Mouse (Mus musculus) lung, postnatal 10 days (tissue): ENCODE results near the gene Olfr764-ps1.
A peak's percentile ranks its signal among the peaks of the same experiment; 100 is the strongest.
"Not testable (repeated sequence)": the region's sequence is repeated elsewhere in the genome, so short reads cannot be mapped to it uniquely, and the experiment has no call there.

Source experiments
- DNase-seq: peaks from one replicate; pipeline ENCODE4 v3.0.0; 2021

The Olfr764-ps1 gene

DNA sequence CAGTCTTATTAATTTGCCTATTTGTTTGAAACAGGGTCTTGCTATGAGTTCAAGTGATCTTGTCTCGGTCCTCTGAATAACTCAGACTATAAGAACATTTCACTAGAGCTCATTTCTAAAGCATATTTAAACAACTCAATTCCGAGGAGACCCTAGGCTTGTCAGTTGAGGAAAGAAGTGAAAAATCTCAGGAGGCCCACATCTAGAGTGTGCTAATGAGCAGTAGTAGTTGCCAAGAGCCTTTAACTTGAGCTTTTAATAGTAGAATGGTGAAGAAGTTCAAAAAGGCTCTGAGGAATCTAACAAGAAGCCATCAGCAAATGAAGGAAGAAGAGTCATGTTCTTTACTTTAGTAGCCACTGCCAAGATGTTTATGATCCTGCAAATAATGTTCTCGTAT lies at the start of gene Olfr764-ps1:
TSS of gene Olfr764-ps1 (minus strand) at position 101 of the 400 bp plus-strand sequence.
- DNase-seq, result no peak

DNA sequence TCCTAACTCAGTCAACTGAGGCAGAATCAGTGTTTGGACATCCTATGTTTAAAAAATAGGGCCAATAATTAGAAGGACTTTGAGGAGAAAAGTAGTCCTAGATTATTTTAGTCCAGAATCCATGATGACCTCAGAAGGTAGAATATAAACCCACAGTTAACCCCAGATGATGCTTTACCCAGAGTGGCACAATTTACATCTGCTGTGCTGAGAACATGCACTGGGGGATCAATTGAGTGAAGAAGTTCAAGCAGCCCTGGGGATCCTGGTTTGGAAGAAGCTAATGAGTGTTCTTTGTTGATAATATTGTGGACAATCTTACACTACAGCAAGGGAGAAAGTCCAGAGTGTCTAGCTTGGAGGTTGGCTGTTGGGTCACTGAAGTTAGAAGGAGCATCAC lies 43.1 kb upstream of the Olfr764-ps1 start, which contains the start of gene Olfr767:
TSS of gene Olfr767 (minus strand) at position 101 of the 400 bp plus-strand sequence.
- not testable (repeated sequence) for DNase-seq

DNA sequence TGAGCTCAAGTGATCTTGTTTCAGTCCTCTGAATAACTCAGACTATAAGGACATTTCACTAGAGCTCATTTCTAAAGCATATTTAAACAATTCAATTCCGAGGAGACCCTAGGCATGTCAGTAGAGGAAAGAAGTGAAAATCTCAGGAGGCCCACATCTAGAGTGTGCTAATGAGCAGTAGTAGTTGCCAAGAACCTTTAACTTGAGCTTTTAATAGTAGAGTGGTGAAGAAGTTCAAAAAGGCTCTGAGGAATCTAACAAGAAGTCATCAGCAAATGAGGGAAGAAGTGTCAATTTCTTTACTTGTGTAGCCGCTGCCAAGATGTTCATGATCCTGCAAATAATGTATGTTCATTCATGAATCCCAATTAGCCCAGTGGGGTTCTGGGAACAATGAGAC lies 29.2 kb upstream of the Olfr764-ps1 start, which contains the start of gene Olfr766-ps1:
TSS of gene Olfr766-ps1 (minus strand) at position 101 of the 400 bp plus-strand sequence.
- DNase-seq, result no peak

DNA sequence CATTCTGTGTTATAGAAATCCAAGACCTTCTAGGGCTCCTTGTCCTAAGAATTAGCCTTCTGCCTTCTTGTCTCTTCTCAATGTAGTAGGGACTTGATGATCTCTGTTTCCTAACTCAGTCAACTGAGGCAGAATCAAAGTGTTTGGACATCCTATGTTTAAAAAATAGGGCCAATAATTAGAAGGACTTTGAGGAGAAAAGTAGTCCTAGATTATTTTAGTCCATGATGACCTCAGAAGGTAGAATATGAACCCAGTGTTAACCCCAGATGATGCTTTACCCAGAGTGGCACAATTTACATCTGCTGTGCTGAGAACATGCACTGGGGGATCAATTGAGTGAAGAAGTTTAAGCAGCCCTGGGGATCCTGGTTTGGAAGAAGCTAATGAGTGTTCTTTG lies 10.2 kb upstream of the Olfr764-ps1 start, which contains the start of gene Olfr765:
TSS of gene Olfr765 (minus strand) at position 101 of the 400 bp plus-strand sequence.
- not testable (repeated sequence) for DNase-seq

DNA sequence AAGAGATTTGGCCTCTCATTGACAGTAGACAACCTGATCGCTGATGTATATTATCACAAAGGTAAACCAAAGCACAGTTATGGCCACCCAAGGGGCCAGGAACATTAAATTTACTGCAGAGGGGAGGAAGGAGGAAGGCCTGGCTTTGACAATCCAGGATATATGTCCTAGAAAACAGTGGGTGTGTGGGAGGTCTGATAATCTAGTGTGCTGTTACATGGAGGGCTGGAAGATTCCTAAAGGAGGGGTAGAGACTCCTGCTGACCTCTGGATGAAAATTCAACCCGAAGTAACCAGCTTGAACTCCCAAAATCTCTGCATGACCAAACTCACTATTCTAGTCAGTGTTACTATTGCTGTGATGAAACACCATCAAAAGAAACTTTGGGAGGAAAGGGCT lies 11.4 kb downstream of the Olfr764-ps1 start:
- DNase-seq, result no peak

DNA sequence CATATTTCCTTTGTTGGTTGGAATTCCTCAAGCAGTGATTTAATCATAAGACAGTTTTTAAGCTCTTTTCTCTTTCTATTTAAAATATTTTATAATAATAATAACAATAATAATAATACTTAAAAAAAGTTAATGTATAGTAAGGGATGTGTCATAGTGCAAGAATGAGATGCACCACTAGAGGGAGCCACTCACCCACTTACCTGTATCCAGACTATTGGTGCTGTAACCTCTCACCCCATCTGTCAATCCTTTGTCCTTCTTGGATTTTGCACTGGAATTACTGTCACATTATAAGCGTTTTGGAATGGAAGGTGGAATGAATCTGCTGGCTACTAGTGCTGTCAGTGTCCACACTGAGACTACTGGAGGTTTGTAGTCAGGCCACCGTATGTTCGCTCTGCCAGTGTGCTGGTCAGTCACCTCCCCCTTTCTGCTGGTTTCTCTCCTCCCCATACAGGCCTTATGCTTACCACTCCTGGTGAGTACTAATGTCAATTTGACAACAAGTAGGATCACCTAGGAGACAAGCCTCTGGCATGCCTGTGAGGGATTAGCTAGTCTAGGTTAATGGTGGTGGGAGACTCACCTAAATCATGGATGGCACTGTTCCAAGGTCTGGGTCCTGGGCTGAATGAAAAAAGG lies 13.6 kb downstream of the Olfr764-ps1 start:
- peak; percentile 4 for DNase-seq

DNA sequence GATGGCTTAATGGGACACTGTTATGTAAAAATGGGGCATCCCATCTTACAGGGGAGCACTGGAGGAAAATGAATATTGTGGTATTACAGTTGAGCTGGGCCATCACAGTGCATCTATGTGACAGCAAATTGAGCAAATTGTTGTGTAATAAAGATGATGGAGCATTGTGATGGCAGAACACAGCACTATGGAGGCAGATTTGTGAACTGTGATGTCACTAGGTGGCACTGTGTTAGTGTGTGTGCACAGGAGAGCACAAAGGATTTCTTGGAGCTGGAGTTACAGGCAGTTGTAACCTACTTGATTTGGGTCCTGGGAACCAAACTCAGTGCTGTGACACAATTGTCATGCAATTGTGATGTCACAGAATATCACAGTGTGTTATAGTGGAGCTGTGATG lies 16.4 kb downstream of the Olfr764-ps1 start:
- no peak for DNase-seq

DNA sequence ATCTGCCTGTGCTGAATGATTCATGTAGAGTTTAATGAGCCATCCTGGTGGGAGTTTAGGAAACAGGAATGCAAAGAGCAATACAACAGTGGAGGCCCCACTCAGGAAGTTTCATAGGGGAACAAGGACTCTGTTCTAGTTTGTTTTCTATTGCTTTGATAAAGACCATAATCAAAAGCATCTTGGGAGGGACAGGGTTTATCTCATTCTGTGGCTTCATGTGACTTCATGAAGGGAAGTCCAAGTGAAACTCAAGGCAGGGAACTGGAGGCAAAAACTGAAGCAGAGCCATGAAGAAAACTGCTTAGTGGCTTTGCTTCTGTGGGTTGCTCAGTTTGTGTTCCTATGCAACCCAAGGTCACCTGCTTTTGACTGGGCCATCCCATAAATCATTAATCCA lies 25.2 kb downstream of the Olfr764-ps1 start:
- no peak for DNase-seq

DNA sequence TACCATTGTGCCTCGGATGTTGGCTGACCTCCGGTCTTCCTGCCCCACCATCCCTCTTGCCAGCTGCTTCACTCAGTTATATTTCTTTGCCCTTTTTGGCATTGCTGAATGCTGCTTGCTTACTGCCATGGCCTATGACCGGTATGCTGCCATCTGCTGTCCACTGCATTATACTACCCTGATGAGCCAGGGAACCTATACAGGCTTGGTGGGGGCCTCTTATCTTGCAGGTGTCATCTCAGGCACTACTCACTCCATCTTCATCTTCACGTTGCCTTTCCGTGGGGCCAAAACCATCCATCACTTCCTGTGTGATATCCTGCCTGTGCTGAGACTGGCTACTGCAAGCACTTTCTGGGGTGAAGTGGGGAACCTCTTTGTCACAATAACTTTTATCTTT lies 28.2 kb downstream of the Olfr764-ps1 start:
- DNase-seq, result not testable (repeated sequence)

DNA sequence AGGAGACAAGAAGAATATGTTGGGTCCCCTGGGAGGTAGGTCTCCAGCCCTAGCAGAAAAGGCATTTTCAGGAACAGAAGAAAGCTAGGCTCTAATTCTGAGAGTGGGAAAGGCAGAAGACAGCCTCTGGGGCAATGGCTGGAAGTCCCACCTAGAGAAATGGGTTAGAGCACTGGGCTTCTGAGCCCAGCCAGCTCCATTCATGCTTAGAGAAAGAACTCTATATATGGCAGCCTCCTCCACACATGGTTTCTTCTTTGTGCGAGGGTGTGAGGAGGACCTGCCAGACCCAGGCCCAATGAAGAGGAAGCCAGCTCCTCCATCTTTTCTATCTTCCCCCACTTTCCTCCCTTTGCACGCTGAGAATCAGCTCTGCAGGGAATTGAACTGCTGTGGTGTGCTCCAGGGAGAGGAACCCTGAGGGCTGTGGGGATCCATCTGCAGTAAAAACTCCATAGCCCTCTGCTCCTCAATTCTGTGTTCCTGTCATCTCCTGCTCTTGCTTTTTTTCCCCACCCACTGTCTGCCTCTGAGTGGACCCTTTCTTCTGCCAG lies 29.3 kb downstream of the Olfr764-ps1 start, which contains the start of gene Olfr763:
TSS of gene Olfr763 (plus strand) at position 504 of the 554 bp plus-strand sequence.
- DNase-seq, result no peak

DNA sequence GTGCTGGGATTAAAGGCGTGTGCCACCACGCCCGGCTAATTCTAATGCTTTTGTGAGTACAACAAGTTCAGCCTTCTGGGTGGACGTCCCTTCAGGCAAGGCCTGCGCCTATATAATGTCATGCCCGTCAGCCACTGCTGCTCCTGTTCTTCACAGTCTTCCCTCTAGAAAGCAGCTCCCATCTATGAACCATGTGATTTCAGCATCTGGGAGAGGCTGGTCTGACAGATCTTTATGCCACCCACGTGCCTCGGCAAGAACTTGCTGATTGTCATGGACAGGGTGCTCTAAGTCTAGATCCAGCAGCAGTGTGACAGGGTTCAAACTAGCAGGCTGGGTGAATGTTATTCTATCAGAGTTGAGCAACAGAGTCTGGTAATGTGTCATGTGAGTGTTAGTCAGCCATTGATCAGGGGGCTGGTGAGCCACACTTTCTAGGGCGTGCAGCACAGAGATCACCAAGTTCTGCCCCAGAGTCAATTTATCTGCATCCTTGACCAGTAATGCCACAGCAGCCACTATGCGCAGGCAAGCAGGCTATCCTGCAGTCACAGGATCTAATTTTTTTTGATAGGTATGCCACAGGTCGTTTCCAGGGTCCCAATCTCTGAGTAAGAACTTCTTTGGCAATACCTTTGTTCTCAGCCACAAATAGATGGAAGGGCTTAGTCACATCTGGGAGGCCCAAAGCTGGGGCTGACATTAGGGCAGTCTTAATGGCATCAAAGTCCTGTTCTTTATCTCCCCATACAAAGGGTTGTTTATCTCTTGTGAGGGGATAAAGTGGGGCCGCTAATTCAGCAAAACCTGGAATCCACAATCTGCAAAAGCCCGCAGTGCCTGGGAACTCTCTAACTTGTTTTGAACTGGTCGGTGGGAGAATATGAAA lies 35.4 kb downstream of the Olfr764-ps1 start:
- no peak for DNase-seq

DNA sequence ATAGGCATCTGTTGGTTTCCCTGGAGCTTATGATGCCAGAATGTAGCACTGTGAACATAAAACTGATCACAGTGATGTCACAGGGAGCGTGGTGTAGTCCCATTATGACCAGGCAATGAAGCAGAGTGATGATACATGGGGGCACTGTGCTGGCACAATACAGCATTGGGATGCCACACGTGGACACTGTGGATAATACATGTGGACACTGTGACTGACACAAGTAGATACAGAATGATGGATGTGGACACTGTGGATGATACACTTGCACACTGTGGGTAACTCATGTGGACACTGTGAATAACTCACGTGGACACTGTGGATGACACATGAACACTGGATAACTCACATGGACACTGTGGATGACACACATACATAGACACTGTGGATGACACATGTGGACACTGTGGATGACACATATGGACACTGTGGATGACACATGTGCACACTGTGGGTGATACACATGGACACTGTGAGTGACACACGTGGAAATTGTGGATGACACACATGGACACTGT lies 43.1 kb downstream of the Olfr764-ps1 start:
- DNase-seq, result no peak

DNA sequence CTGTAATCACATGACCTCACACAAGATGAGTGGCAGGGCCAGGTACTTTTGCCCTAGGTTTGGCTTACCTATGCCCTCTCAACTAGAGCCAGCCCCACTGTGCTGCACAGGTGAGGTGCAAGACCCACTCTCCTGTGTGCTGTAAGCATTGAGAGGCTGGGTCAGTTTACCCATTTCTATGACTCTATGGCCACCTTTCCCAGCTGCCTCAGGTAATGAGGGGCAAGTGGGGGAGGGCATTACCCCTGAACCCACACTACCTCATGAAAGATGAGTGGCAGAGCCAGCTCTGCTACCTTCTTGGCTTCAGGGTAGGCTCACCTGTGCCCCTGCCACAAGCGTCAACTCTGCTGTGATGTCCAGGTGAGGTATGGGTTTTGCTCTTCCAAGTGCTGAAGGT lies 43.9 kb downstream of the Olfr764-ps1 start:
- no peak for DNase-seq

DNA sequence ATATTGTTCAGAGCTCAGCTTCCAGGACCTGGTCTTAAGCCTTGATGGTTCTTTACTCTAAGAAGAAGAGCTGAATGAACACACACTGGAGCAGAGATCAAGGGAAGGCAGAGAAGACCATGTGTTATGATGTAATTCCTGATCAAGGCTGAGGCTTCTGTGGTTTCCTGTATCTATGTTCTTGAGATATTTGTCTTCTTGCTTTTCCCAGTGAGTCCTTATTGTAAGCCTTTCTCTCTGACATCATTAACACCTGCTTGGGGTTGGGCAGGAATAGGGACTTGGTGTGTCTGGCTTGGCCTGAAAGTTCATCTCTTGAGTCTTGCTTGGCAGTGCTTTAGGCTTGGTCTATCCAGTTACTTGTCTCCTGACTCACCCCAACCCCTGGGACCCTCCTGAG lies 48.7 kb downstream of the Olfr764-ps1 start:
- no peak for DNase-seq

DNA sequence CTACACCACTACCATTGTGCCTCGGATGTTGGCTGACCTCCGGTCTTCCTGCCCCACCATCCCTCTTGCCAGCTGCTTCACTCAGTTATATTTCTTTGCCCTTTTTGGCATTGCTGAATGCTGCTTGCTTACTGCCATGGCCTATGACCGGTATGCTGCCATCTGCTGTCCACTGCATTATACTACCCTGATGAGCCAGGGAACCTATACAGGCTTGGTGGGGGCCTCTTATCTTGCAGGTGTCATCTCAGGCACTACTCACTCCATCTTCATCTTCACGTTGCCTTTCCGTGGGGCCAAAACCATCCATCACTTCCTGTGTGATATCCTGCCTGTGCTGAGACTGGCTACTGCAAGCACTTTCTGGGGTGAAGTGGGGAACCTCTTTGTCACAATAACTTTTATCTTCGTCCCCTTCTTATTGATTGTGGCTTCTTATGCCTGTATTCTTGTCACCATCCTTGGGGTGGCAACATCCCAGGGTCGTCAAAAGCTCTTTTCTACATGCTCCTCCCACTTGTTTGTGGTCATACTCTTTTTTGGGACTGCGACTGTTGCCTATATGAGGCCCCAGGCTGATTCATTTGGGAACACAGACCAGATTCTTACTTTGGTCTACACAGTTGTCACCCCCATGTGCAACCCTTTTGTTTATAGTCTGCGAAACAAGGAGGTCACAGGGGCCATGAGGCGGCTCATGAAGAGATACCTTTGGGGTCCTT lies 49.4 kb downstream of the Olfr764-ps1 start:
- not testable (repeated sequence) for DNase-seq

DNA sequence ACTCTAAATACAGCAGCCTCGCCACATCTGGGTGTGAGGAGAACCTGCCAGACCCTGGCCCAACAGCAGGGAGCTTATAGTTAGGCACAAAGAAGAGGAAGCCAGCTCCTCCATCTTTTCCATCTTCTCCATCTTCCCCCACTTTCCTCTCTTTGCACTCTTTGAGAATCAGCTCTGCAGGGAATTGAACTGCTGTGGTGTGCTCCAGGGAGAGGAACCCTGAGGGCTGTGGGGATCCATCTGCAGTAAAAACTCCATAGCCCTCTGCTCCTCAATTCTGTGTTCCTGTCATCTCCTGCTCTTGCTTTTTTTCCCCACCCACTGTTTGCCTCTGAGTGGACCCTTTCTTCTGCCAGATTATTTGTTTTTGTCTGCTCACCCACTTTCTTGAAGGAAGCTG lies 50.6 kb downstream of the Olfr764-ps1 start, which contains the start of gene Olfr9:
TSS of gene Olfr9 (plus strand) at position 301 of the 400 bp plus-strand sequence.
- not testable (repeated sequence) for DNase-seq
